Mouse (Mus musculus): ENCODE measurements around the gene Hist1h2bf.

Hist1h2bf gene

GRCm38 (mm10) chr13:23523976-23524375, 50.0 kb downstream of the Hist1h2bf start:
- DNase-seq, result no peak
